Mouse (Mus musculus) limb, embryonic 14.5 days (tissue): ENCODE measurements around the gene Oprl1. TPM values are rescaled to one million over a fixed set of nuclear protein-coding genes. Genes with fewer than 3 reads are reported as not detected.

Source experiments
- ATAC-seq: fragments of 200-750 bp; cut with Nextera tagmentation; 2 replicates; pipeline ENCODE4 v1.8.0; 2017; ENCODE audit warnings: low read depth, moderate number of reproducible peaks, moderate TSS enrichment; ENCODE audit not compliant: low FRiP score
- DNase-seq: peaks from one replicate; pipeline ENCODE4 v3.0.0-alpha.2; 2015; ENCODE audit warnings: low spot score
- H3K27ac ChIP-seq: fragments of 300-500 bp; sonication (generic); replicated peaks from 2 replicates; pipeline ENCODE4 v1.5.1; 2014; ENCODE audit warnings: low read depth, mild to moderate bottlenecking, low read length, moderate library complexity, mixed read lengths
- H3K27me3 ChIP-seq: fragments of 300-500 bp; sonication (generic); 2 replicates; pipeline ENCODE4 v1.6.1; 2014; ENCODE audit warnings: low read length, mixed read lengths; ENCODE audit not compliant: control insufficient read depth, insufficient read depth
- H3K36me3 ChIP-seq: fragments of 300-500 bp; sonication (generic); 2 replicates; pipeline ENCODE4 v1.6.1; 2014; ENCODE audit warnings: mild to moderate bottlenecking, low read length, moderate library complexity, mixed read lengths; ENCODE audit not compliant: control insufficient read depth, insufficient read depth
- H3K4me1 ChIP-seq: fragments of 300-500 bp; sonication (generic); 2 replicates; pipeline ENCODE4 v1.6.1; 2014; ENCODE audit warnings: antibody characterized with exemption, low read length, mixed read lengths; ENCODE audit not compliant: control insufficient read depth, insufficient read depth
- H3K4me2 ChIP-seq: fragments of 300-500 bp; sonication (generic); replicated peaks from 2 replicates; pipeline ENCODE4 v1.6.1; 2014; ENCODE audit warnings: low read depth, mild to moderate bottlenecking, low read length, moderate library complexity; ENCODE audit not compliant: severe bottlenecking
- H3K4me3 ChIP-seq: fragments of 300-500 bp; sonication (generic); replicated peaks from 2 replicates; pipeline ENCODE4 v1.5.1; 2014; ENCODE audit warnings: low read length
- H3K9ac ChIP-seq: fragments of 300-500 bp; sonication (generic); 2 replicates; pipeline ENCODE4 v1.6.1; 2014; ENCODE audit warnings: mild to moderate bottlenecking, low read depth, low read length, moderate library complexity; ENCODE audit not compliant: severe bottlenecking
- H3K9me3 ChIP-seq: fragments of 300-500 bp; sonication (generic); 2 replicates; pipeline ENCODE4 v1.6.1; 2016; ENCODE audit warnings: low read length; ENCODE audit not compliant: control insufficient read depth
- POLR2A ChIP-seq: fragments of 200-500 bp; IDR thresholded peaks from 2 replicates; pipeline ENCODE4 v1.8.0; 2012; ENCODE audit warnings: inconsistent platforms, mild to moderate bottlenecking, moderate library complexity, borderline replicate concordance; ENCODE audit not compliant: insufficient read depth, insufficient read length; ENCODE audit errors: extremely low read depth
- WGBS: fragments of 180-500 bp; shearing (Covaris S2); extraction: QIAGEN DNeasy Blood & Tissue Kit; methylation state at CpG from one replicate; pipeline ENCODE4 v1.1.7; 2014; 5-methylcytosine and 5-hydroxymethylcytosine counted together
- polyA plus RNA-seq, 2 experiments: library from polyadenylated mRNA; depleted of rRNA in 1 of 2; stranded (reverse) in 1 of 2; unstranded in 1 of 2; fragments of >200 nt; fragmentation: Nextera tagmentation in 1 of 2; extraction: Ambion mirVana in 1 of 2; gene quantifications; 2 replicates each; pipeline versions ENCODE4 v1.2.1 to v1.2.3; 2012 to 2014

Oprl1 gene
- polyA plus RNA-seq, 2 experiments = 0.30 to 1.0 TPM

- Histone ChIP-seq H3K9me3 (no peaks in the 10 kb centered on the region), H3K4me3 (no peak overlapping the region), H3K9ac (no peak overlapping the region), H3K4me2 (no peak overlapping the region), H3K27me3 (no peaks in the 10 kb centered on the region), H3K36me3 (peaks cover 39% of the 10 kb centered on the region), H3K4me1 (peaks cover 9% of the 10 kb centered on the region), H3K27ac (no peak overlapping the region)
- DNase-seq = no peak
- WGBS = 86% methylated on average over 4 of the region's 4 CpGs
- no peak for ATAC-seq
- no peak for TF ChIP-seq POLR2A
Observed at GRCm38 (mm10) chr2:181691571-181691970, 23.2 kb upstream of the Oprl1 start.

- WGBS = 87% methylated on average over 3 of the region's 3 CpGs
- Histone ChIP-seq H3K4me2 (peak overlapping the region; percentile 92), H3K9ac (no peak overlapping the region), H3K4me1 (peaks cover 9% of the 10 kb centered on the region), H3K9me3 (no peaks in the 10 kb centered on the region), H3K27me3 (no peaks in the 10 kb centered on the region), H3K27ac (no peak overlapping the region), H3K4me3 (peak overlapping the region; percentile 72), H3K36me3 (peaks cover 32% of the 10 kb centered on the region)
- DNase-seq (no peak), ATAC-seq (no peak)
- no peak for TF ChIP-seq POLR2A
Observed at GRCm38 (mm10) chr2:181692304-181692703, 22.5 kb upstream of the Oprl1 start.

GRCm38 (mm10) chr2:181693339-181694280 is 21.2 kb upstream of the Oprl1 start, which contains the start of gene Rgs19:
Gene Rgs19, minus strand, starts transcription at chr2:181693977.
- H3K36me3 ChIP-seq = peaks cover 23% of the 10 kb centered on the region
- under 1% methylated on average over 68 of the region's 75 CpGs for WGBS
- TF ChIP-seq POLR2A = peak; percentile 58; the same call in 1 of the 2 replicates
- peak within 1 kb of the TSS; percentile 73 for H3K27ac ChIP-seq
- peak within 1 kb of the TSS; percentile 72 for H3K4me3 ChIP-seq
- no peaks in the 10 kb centered on the region for H3K27me3 ChIP-seq
- peak; percentile 90 for ATAC-seq
- peaks cover 9% of the 10 kb centered on the region for H3K4me1 ChIP-seq
- H3K4me2 ChIP-seq = peak within 1 kb of the TSS; percentile 92
- DNase-seq = peak; percentile 74
- no peaks in the 10 kb centered on the region for H3K9me3 ChIP-seq
- H3K9ac ChIP-seq = peak within 1 kb of the TSS; percentile 81

GRCm38 (mm10) chr2:181694581-181694980 is 20.2 kb upstream of the Oprl1 start:
- DNase-seq (no peak), ATAC-seq (no peak)
- Histone ChIP-seq H3K4me2 (peak overlapping the region; percentile 92), H3K36me3 (peaks cover 15% of the 10 kb centered on the region), H3K27ac (no peak overlapping the region), H3K9me3 (no peaks in the 10 kb centered on the region), H3K9ac (peak overlapping the region; percentile 81; the same call in 1 of the 2 replicates), H3K4me3 (0 out of 2 replicates have a peak overlapping the region, but pooled peaks have one; percentile 72), H3K27me3 (no peaks in the 10 kb centered on the region), H3K4me1 (peaks cover 9% of the 10 kb centered on the region)
- 88% methylated on average over 3 of the region's 3 CpGs for WGBS
- TF ChIP-seq POLR2A = no peak

GRCm38 (mm10) chr2:181695776-181696175 is 19.0 kb upstream of the Oprl1 start:
- Histone ChIP-seq H3K4me1 (peaks cover 9% of the 10 kb centered on the region), H3K4me3 (no peak overlapping the region), H3K36me3 (peaks cover 5% of the 10 kb centered on the region), H3K4me2 (no peak overlapping the region), H3K9ac (no peak overlapping the region), H3K27ac (no peak overlapping the region), H3K27me3 (no peaks in the 10 kb centered on the region), H3K9me3 (no peaks in the 10 kb centered on the region)
- TF ChIP-seq POLR2A = no peak
- 67% methylated on average over 1 of the region's 1 CpGs for whole genome bisulfite sequencing
- ATAC-seq = no peak
- no peak for DNase-seq
